Mouse (Mus musculus) lung, postnatal 0 days (tissue): ENCODE measurements at regions not wholly inside any gene's neighbourhood (a gene's known extent, or its start where the extent isn't known, plus 50 kb on each side); places are given as distances from the start of the nearest gene placed in this dataset.

Experiments used
- CTCF ChIP-seq: IDR thresholded peaks from 2 replicates; pipeline ENCODE4 v1.5.1; 2016; ENCODE audit warnings: antibody characterized with exemption, mild to moderate bottlenecking
- EP300 ChIP-seq: IDR thresholded peaks from 2 replicates; pipeline ENCODE4 v1.6.1; 2016; ENCODE audit warnings: antibody characterized with exemption, mild to moderate bottlenecking, control low read depth

DNA sequence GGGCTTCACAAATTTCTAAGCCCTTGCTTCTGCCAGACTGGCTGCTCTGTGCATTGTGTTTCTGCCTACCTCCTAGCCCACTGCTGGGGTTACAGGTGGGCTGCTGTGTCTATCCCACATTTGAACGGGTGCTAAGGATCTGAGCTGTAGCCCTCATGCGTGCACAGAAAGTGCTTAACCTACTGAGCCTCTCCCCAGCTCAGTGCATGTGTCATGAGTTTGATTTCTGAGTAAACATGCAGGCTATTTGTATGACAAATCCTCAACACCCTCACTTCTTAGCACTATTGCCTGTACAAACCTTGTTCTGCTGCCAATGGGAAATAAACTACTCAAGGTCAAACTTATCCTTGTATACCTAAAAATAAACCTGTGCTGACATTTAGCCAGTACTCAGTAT is 163.9 kb upstream of the Clnk start:
- TF ChIP-seq CTCF (no peak), EP300 (no peak)
